Mouse (Mus musculus) hindbrain, postnatal 0 days (tissue): ENCODE measurements around the gene Mcl1. TPM values are rescaled to one million over a fixed set of nuclear protein-coding genes. Genes with fewer than 3 reads are reported as not detected.
A peak's percentile ranks its signal among the peaks of the same experiment; 100 is the strongest.

Source experiments
- ATAC-seq: fragments of 200-750 bp; cut with Nextera tagmentation; 2 replicates; pipeline ENCODE4 v1.8.0; 2017; ENCODE audit warnings: mild to moderate bottlenecking, moderate TSS enrichment, moderate library complexity
- DNase-seq: peaks from one replicate; pipeline ENCODE4 v3.0.0-alpha.2; 2015; ENCODE audit warnings: low spot score
- H3K27ac ChIP-seq: fragments of 300-500 bp; sonication (generic); 2 replicates; pipeline ENCODE4 v1.5.1; 2014; ENCODE audit warnings: mild to moderate bottlenecking
- H3K27me3 ChIP-seq: fragments of 300-500 bp; sonication (generic); 2 replicates; pipeline ENCODE4 v1.6.1; 2014; ENCODE audit warnings: low read length, mixed read lengths; ENCODE audit not compliant: insufficient read depth
- H3K36me3 ChIP-seq: fragments of 300-500 bp; sonication (generic); 2 replicates; pipeline ENCODE4 v1.6.1; 2014; ENCODE audit warnings: low read length, mixed read lengths; ENCODE audit not compliant: insufficient read depth
- H3K4me1 ChIP-seq: fragments of 300-500 bp; sonication (generic); 2 replicates; pipeline ENCODE4 v1.6.1; 2014; ENCODE audit warnings: antibody characterized with exemption, low read length, mixed read lengths; ENCODE audit not compliant: insufficient read depth
- H3K4me2 ChIP-seq: fragments of 300-500 bp; sonication (generic); 2 replicates; pipeline ENCODE4 v1.6.1; 2014; ENCODE audit warnings: low read depth, mild to moderate bottlenecking, low read length, moderate library complexity, mixed read lengths
- H3K4me3 ChIP-seq: fragments of 300-500 bp; sonication (generic); 2 replicates; pipeline ENCODE4 v1.5.1; 2014; ENCODE audit warnings: low read length
- H3K9ac ChIP-seq: fragments of 300-500 bp; sonication (generic); replicated peaks from 2 replicates; pipeline ENCODE4 v1.6.1; 2014; ENCODE audit warnings: mild to moderate bottlenecking, low read length, moderate library complexity, mixed read lengths
- H3K9me3 ChIP-seq: fragments of 300-500 bp; sonication (generic); 2 replicates; pipeline ENCODE4 v1.6.1; 2016; ENCODE audit warnings: low read length, mixed read lengths
- CTCF ChIP-seq: IDR thresholded peaks from 2 replicates; pipeline ENCODE4 v1.5.1; 2016; ENCODE audit warnings: antibody characterized with exemption, control low read depth, low read depth
- WGBS: fragments of 180-500 bp; shearing (Covaris S2); extraction: QIAGEN DNeasy Blood & Tissue Kit; methylation state at CpG from one replicate; pipeline ENCODE4 v1.1.7; 2014; 5-methylcytosine and 5-hydroxymethylcytosine counted together
- polyA plus RNA-seq: library from polyadenylated mRNA; unstranded; fragments of >200 nt; fragmentation: Nextera tagmentation; extraction: Ambion mirVana; gene quantifications from 2 replicates; pipeline ENCODE4 v1.2.1, GENCODE M21; 2015
- total RNA-seq: library from RNA; depleted of rRNA; stranded (reverse); fragments of >200 nt; gene quantifications from 2 replicates; pipeline ENCODE4 v1.2.3, GENCODE M21; 2014

Gene Mcl1
- total and polyA plus RNA-seq, 2 experiments from 2014 or later: 41.5 to 110 TPM

DNA sequence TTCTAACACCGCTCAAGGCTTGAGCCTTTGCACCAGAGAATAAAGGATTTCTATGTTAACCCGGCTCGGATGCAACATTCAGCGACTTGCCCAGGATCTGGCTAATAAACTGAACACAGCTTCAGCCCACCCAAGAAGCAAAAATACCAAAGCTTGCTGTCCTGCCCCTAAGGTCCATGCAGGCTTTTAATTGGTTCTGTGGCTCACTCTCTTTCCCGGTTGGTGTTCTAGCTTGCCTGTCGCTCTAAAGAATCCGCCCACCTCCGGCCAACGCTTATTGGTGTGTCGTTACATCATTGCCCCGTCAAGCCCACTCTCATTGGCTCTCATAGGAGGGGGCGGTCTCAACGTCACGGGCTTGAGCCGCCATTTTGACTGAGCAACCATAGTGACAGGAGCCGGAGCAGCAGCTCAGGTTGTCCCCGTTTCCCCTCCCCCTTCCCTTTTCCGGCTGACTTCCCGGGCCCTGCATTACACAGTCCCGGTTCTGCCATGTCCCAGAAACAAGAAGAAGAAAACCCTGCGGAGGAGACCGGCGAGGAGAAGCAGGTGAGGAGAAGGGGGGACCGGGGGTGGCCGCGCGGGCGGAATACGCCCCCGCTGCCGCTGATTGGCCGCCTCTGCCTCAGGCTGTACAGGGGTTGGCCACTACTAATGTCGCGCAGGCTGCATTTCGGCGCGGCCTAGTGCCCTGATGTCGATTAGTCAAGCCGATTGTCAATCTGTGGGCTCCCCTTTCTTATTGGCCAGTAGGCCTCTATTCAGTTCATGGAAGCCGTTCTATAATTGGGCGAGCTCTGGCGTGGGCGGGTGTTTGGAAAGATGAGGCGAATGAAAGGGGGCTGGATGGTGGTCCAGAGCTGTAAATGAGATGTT lies 33.7 kb upstream of the Mcl1 start, which contains the start of gene Ensa:
Gene Ensa (plus strand): TSS at position 366 of the 876 bp plus-strand sequence.
- H3K9ac ChIP-seq: peak within 1 kb of the TSS; percentile 64
- peak; percentile 99 for ATAC-seq

DNA sequence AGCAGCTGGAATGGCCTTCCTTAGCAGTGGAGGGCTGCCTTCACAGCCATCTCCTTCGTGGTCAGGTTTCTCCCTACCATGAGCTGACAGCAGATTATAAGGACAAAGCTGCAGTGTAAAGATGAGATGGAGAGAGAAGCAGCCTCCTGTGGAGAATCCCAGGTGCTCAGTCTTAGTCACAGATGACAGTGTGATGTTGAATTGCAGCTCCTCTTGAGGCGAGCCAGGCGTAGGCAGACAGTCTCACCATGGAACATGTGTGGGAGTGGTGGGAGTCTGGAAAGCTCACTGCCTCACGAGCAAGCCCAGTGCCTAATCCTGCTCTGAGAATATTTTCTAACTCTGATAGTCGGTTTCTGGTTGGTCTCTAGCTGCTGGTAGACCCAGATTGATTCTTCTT lies 30.8 kb upstream of the Mcl1 start:
- peaks cover 9% of the 10 kb centered on the region for H3K4me1 ChIP-seq
- ATAC-seq (no peak), DNase-seq (no peak)
- H3K4me2 ChIP-seq: no peak overlapping the region
- H3K36me3 ChIP-seq: peaks cover 42% of the 10 kb centered on the region
- 88% methylated on average over 5 of the region's 5 CpGs for WGBS
- H3K9ac ChIP-seq: no peak overlapping the region
- H3K27me3 ChIP-seq: no peaks in the 10 kb centered on the region
- no peaks in the 10 kb centered on the region for H3K9me3 ChIP-seq
- no peak for TF ChIP-seq CTCF
- no peak overlapping the region for H3K4me3 ChIP-seq
- H3K27ac ChIP-seq: no peak overlapping the region

More for the DNA sequence above, 33.7 kb upstream of the Mcl1 start, which contains the start of gene Ensa:
- 0% methylated on average over 44 of the region's 44 CpGs for WGBS
- Histone ChIP-seq H3K9me3 (no peaks in the 10 kb centered on the region), H3K4me2 (peak within 1 kb of the TSS; percentile 68), H3K4me1 (peaks cover 9% of the 10 kb centered on the region), H3K27ac (peak within 1 kb of the TSS; percentile 94), H3K27me3 (no peaks in the 10 kb centered on the region), H3K36me3 (peaks cover 32% of the 10 kb centered on the region), H3K4me3 (peak within 1 kb of the TSS; percentile 66)
- no peak for TF ChIP-seq CTCF
- DNase-seq: peak; percentile 99

DNA sequence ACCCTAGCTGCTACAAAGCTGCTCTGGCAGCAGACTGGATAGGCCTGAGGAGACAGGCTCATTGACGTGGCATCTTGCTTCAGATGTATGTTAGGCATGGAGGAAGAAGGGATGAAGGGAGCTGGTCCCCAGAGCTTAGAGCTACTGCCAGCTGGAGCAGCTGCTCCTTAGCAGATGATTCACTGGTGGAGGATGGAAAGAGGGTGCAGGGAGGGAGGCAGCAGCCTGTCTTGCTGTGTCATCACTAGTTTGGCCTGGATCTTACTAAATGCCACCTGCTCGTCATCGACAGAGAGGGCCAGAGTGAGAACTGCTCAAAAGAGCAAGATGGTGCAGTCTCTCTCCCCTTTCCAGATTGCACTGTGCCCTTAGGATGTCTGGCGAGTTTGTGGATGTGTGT lies 28.8 kb upstream of the Mcl1 start:
- no peak overlapping the region for H3K4me3 ChIP-seq
- ATAC-seq (no peak), DNase-seq (no peak)
- H3K27me3 ChIP-seq: no peaks in the 10 kb centered on the region
- H3K36me3 ChIP-seq: peaks cover 52% of the 10 kb centered on the region
- H3K4me2 ChIP-seq: no peak overlapping the region
- H3K27ac ChIP-seq: no peak overlapping the region
- H3K9me3 ChIP-seq: no peaks in the 10 kb centered on the region
- peaks cover 9% of the 10 kb centered on the region for H3K4me1 ChIP-seq
- no peak overlapping the region for H3K9ac ChIP-seq
- 57% methylated on average over 4 of the region's 4 CpGs for WGBS
- TF ChIP-seq CTCF: no peak

GRCm38 (mm10) chr3:95630856-95631255 lies 27.7 kb upstream of the Mcl1 start:
- H3K4me3 ChIP-seq: no peak overlapping the region
- H3K4me2 ChIP-seq: no peak overlapping the region
- no peak overlapping the region for H3K27ac ChIP-seq
- ATAC-seq: no peak
- peaks cover 62% of the 10 kb centered on the region for H3K36me3 ChIP-seq
- no peak overlapping the region for H3K9ac ChIP-seq
- DNase-seq: no peak
- 83% methylated on average over 3 of the region's 3 CpGs for WGBS
- H3K9me3 ChIP-seq: no peaks in the 10 kb centered on the region
- H3K4me1 ChIP-seq: peaks cover 9% of the 10 kb centered on the region
- no peaks in the 10 kb centered on the region for H3K27me3 ChIP-seq
- TF ChIP-seq CTCF: no peak

GRCm38 (mm10) chr3:95631304-95631703 lies 27.3 kb upstream of the Mcl1 start:
- no peak overlapping the region for H3K4me2 ChIP-seq
- H3K27ac ChIP-seq: no peak overlapping the region
- H3K9ac ChIP-seq: no peak overlapping the region
- WGBS: 74% methylated on average over 6 of the region's 6 CpGs
- ATAC-seq (no peak), DNase-seq (no peak)
- peaks cover 4% of the 10 kb centered on the region for H3K4me1 ChIP-seq
- H3K36me3 ChIP-seq: peaks cover 62% of the 10 kb centered on the region
- H3K27me3 ChIP-seq: no peaks in the 10 kb centered on the region
- no peak overlapping the region for H3K4me3 ChIP-seq
- H3K9me3 ChIP-seq: no peaks in the 10 kb centered on the region
- no peak for TF ChIP-seq CTCF

- peaks cover 52% of the 10 kb centered on the region for H3K36me3 ChIP-seq
- H3K4me1 ChIP-seq: no peaks in the 10 kb centered on the region
- H3K4me3 ChIP-seq: no peak overlapping the region
- H3K9ac ChIP-seq: no peak overlapping the region
- no peak overlapping the region for H3K27ac ChIP-seq
- DNase-seq: peak; percentile 50
- H3K9me3 ChIP-seq: no peaks in the 10 kb centered on the region
- peak; percentile 69 for TF ChIP-seq CTCF
- H3K4me2 ChIP-seq: no peak overlapping the region
- no peaks in the 10 kb centered on the region for H3K27me3 ChIP-seq
- ATAC-seq: peak; percentile 52; the same call in 1 of the 2 replicates
- WGBS: 75% methylated on average over 12 of the region's 12 CpGs
Measured at GRCm38 (mm10) chr3:95632648-95633588, 25.7 kb upstream of the Mcl1 start.
